In genomic region chr6:66986063-66986462, GRCm38 (mm10) we compare ENCODE assay signal across 19 mouse cellular contexts.
"Had no signal": no experiment of that assay in that cellular context is flagged by ENCODE, and none has a peak within 500 bp of the region (broad histone marks: within the 10 kb centered on the region; RNA-seq: fewer than 3 reads in every experiment).

No protein-coding gene starts in this region.

- H3K4me2 ChIP-seq: lung, embryonic 14.5 days; midbrain, embryonic 12.5 days; neural tube, embryonic 13.5 days; neural tube, embryonic 15.5 days; stomach, embryonic 15.5 days had no signal

- H3K9me3 ChIP-seq: midbrain, embryonic 10.5 days; midbrain, embryonic 12.5 days; neural tube, embryonic 13.5 days; neural tube, embryonic 15.5 days; stomach, embryonic 15.5 days had no signal

- H3K4me3 ChIP-seq: midbrain, embryonic 10.5 days; midbrain, embryonic 12.5 days; myocyte; neural tube, embryonic 13.5 days; neural tube, embryonic 15.5 days; stomach, embryonic 15.5 days had no signal

- ATAC-seq: midbrain, embryonic 16.5 days had no signal

- H3K9ac ChIP-seq: lung, embryonic 14.5 days; midbrain, embryonic 12.5 days; neural tube, embryonic 13.5 days; neural tube, embryonic 15.5 days; stomach, embryonic 15.5 days had no signal

- H3K27ac ChIP-seq: midbrain, embryonic 10.5 days; midbrain, embryonic 12.5 days; neural tube, embryonic 13.5 days; neural tube, embryonic 15.5 days; stomach, embryonic 15.5 days had no signal

- DNase-seq: lung, adult 18-20 months; lung, embryonic 14.5 days; lung, postnatal 10 days; lung, postnatal 4 days; midbrain, embryonic 14.5 days; retina, postnatal 1 day; right cerebral cortex, adult 18-20 months; right cerebral cortex, postnatal 25 days; right cerebral cortex, postnatal 4 days; thymus, adult 2 months; thymus, postnatal 25 days; thymus, postnatal 4 days had no signal

- H3K36me3 ChIP-seq: midbrain, embryonic 10.5 days; midbrain, embryonic 12.5 days; neural tube, embryonic 13.5 days; neural tube, embryonic 15.5 days; stomach, embryonic 15.5 days had no signal

- H3K4me1 ChIP-seq: midbrain, embryonic 10.5 days; midbrain, embryonic 12.5 days; neural tube, embryonic 15.5 days had no signal

- H3K27me3 ChIP-seq: midbrain, embryonic 12.5 days; neural tube, embryonic 13.5 days; neural tube, embryonic 15.5 days; stomach, embryonic 15.5 days had no signal
